In the genomic region with DNA sequence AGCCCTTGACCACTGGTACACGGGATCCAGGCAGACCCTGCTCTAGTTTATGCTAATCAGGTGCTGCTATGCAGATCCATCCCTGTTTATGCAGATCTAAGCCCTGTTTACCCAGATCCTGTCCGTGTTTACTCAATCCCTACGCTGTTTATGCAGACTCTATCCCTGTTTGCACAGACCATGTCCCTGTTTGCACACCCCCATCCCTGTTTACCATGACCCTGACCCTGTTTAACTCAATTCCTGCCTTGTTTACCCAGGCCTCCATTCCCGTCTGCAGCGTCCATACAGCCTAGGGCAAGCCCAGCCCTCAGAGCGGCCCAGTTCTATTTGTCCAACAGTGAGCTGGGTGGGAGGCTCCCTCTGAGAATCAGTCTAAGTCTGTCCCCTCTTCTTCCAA, we compare ENCODE assay signal across 16 mouse cellular contexts. TPM values are rescaled to one million over a fixed set of nuclear protein-coding genes. Genes with fewer than 3 reads are reported as not detected.
A peak's percentile ranks its signal among the peaks of the same experiment; 100 is the strongest.
DNase-seq lines count a peak whose midpoint lies in the region; ATAC-seq and TF ChIP-seq lines count a peak whose summit lies in the region.
"Had no signal": no experiment of that assay in that cellular context is flagged by ENCODE, and none has a peak within 500 bp of the region (broad histone marks: within the 10 kb centered on the region; RNA-seq: fewer than 3 reads in every experiment).

No protein-coding gene starts in this region.

- no peak for DNase-seq in forebrain, embryonic 10.5 days (ENCODE audit: extremely low spot score, low spot score)
- peak; percentile 45 for DNase-seq in midbrain, embryonic 10.5 days (ENCODE audit: low spot score)
- no peak for DNase-seq in midbrain, postnatal 0 days (ENCODE audit: low spot score)
- DNase-seq in lung, postnatal 36 days: peak; percentile 22
- DNase-seq in stomach, postnatal 0 days (ENCODE audit: low spot score): no peak
- no peak for DNase-seq in thymus, postnatal 36 days
- DNase-seq: adrenal gland, postnatal 25 days; heart, postnatal 14 days; kidney, adult 9 months; retina, postnatal 1 day; thymus, postnatal 14 days had no signal

- no peak for ATAC-seq in forebrain, embryonic 13.5 days
- no peak for ATAC-seq in midbrain, postnatal 0 days (ENCODE audit: low FRiP score)
- ATAC-seq in stomach, postnatal 0 days (ENCODE audit: low FRiP score, low TSS enrichment): peak; percentile 47; the same call in 1 of the 2 replicates
- no peak for ATAC-seq in activated CD4-positive, CD25-positive, alpha-beta regulatory T cell, adult 4 months

- no peaks in the 10 kb centered on the region for H3K9me3 ChIP-seq in forebrain, embryonic 10.5 days
- no peaks in the 10 kb centered on the region for H3K9me3 ChIP-seq in forebrain, embryonic 13.5 days (replicated peaks)
- no peaks in the 10 kb centered on the region for H3K9me3 ChIP-seq in midbrain, embryonic 10.5 days (replicated peaks)
- H3K9me3 ChIP-seq in midbrain, postnatal 0 days (ENCODE audit: low read length): no peaks in the 10 kb centered on the region
- H3K9me3 ChIP-seq in stomach, postnatal 0 days (ENCODE audit: control insufficient read depth, low read length): no peaks in the 10 kb centered on the region
- H3K9me3 ChIP-seq: G1E had no signal

- H3K4me3 ChIP-seq in forebrain, embryonic 10.5 days: no peak overlapping the region
- no peak overlapping the region for H3K4me3 ChIP-seq in forebrain, embryonic 13.5 days
- H3K4me3 ChIP-seq in midbrain, embryonic 10.5 days: peak overlapping the region; percentile 16; the same call in 1 of the 2 replicates
- H3K4me3 ChIP-seq in midbrain, postnatal 0 days (ENCODE audit: low read depth, low read length): no peak overlapping the region
- no peak overlapping the region for H3K4me3 ChIP-seq in stomach, postnatal 0 days (ENCODE audit: low read depth, low read length)
- H3K4me3 ChIP-seq: layer of hippocampus, adult 2 months had no signal

- peaks cover 85% of the 10 kb centered on the region for H3K4me1 ChIP-seq in forebrain, embryonic 10.5 days
- peaks cover 51% of the 10 kb centered on the region for H3K4me1 ChIP-seq in forebrain, embryonic 13.5 days
- H3K4me1 ChIP-seq in midbrain, embryonic 10.5 days: peaks cover 90% of the 10 kb centered on the region
- peaks cover 17% of the 10 kb centered on the region; the same call in 1 of the 2 replicates for H3K4me1 ChIP-seq in midbrain, postnatal 0 days (ENCODE audit: insufficient read depth, low read length)
- peaks cover 8% of the 10 kb centered on the region; the same call in 1 of the 2 replicates for H3K4me1 ChIP-seq in stomach, postnatal 0 days (replicated peaks; ENCODE audit: control insufficient read depth, insufficient read depth)

- H3K4me2 ChIP-seq in forebrain, embryonic 13.5 days: no peak overlapping the region
- H3K4me2 ChIP-seq in midbrain, postnatal 0 days (ENCODE audit: low read depth, low read length, poor library complexity, severe bottlenecking): no peak overlapping the region
- H3K4me2 ChIP-seq in stomach, postnatal 0 days (replicated peaks; ENCODE audit: low read depth): no peak overlapping the region

- H3K27me3 ChIP-seq in forebrain, embryonic 10.5 days (ENCODE audit: poor library complexity, severe bottlenecking): peaks cover 94% of the 10 kb centered on the region
- peaks cover 21% of the 10 kb centered on the region for H3K27me3 ChIP-seq in forebrain, embryonic 13.5 days
- peaks cover 90% of the 10 kb centered on the region for H3K27me3 ChIP-seq in midbrain, embryonic 10.5 days (ENCODE audit: low read depth, poor library complexity, severe bottlenecking)
- no peaks in the 10 kb centered on the region for H3K27me3 ChIP-seq in midbrain, postnatal 0 days (ENCODE audit: insufficient read depth, low read length)
- H3K27me3 ChIP-seq in stomach, postnatal 0 days (ENCODE audit: control insufficient read depth, insufficient read depth, low read length): no peaks in the 10 kb centered on the region

- H3K36me3 ChIP-seq in forebrain, embryonic 10.5 days (replicated peaks): no peaks in the 10 kb centered on the region
- H3K36me3 ChIP-seq in forebrain, embryonic 13.5 days (ENCODE audit: poor library complexity, severe bottlenecking): no peaks in the 10 kb centered on the region
- H3K36me3 ChIP-seq in midbrain, embryonic 10.5 days: no peaks in the 10 kb centered on the region
- H3K36me3 ChIP-seq in midbrain, postnatal 0 days (ENCODE audit: insufficient read depth, low read length): no peaks in the 10 kb centered on the region
- no peaks in the 10 kb centered on the region for H3K36me3 ChIP-seq in stomach, postnatal 0 days (ENCODE audit: control insufficient read depth, insufficient read depth, low read length)
- H3K36me3 ChIP-seq: G1E had no signal

- TF ChIP-seq EP300 in stomach, postnatal 0 days (optimal IDR thresholded peaks at IDR 0.05): no peak

- H3K27ac ChIP-seq in forebrain, embryonic 10.5 days: peak overlapping the region; percentile 72
- H3K27ac ChIP-seq in forebrain, embryonic 13.5 days: no peak overlapping the region
- H3K27ac ChIP-seq in midbrain, embryonic 10.5 days (replicated peaks): peak overlapping the region; percentile 80
- H3K27ac ChIP-seq in midbrain, postnatal 0 days (ENCODE audit: low read depth, low read length): no peak overlapping the region
- 0 out of 2 replicates have a peak overlapping the region, but pooled peaks have one; percentile 35 for H3K27ac ChIP-seq in stomach, postnatal 0 days (replicated peaks)

- WGBS in forebrain, embryonic 10.5 days: 21% methylated on average over 6 of the region's 6 CpGs
- WGBS in forebrain, embryonic 13.5 days: 31% methylated on average over 6 of the region's 6 CpGs
- 20% methylated on average over 6 of the region's 6 CpGs for WGBS in midbrain, embryonic 10.5 days
- 40% methylated on average over 6 of the region's 6 CpGs for WGBS in midbrain, postnatal 0 days
- WGBS in stomach, postnatal 0 days: 43% methylated on average over 6 of the region's 6 CpGs

- no peak for TF ChIP-seq CTCF in midbrain, postnatal 0 days (IDR thresholded peaks at IDR 0.05)
- TF ChIP-seq CTCF in stomach, postnatal 0 days (IDR thresholded peaks at IDR 0.05; ENCODE audit: low read depth): no peak

- no peak overlapping the region for H3K9ac ChIP-seq in forebrain, embryonic 13.5 days
- no peak overlapping the region for H3K9ac ChIP-seq in midbrain, postnatal 0 days (replicated peaks; ENCODE audit: low read length, poor library complexity, severe bottlenecking)
- H3K9ac ChIP-seq in stomach, postnatal 0 days (ENCODE audit: low read length): no peak overlapping the region

RNA-seq across cellular contexts. Expression of a gene that starts 9.9 kb away (rescaled TPM):
- 19.7 and 21.3 TPM in 2 replicates for polyA plus RNA-seq in forebrain, embryonic 10.5 days (2016; fragmentation: Nextera tagmentation; extraction: Ambion mirVana)
- polyA plus RNA-seq in forebrain, embryonic 13.5 days (2015; fragmentation: Nextera tagmentation; extraction: Ambion mirVana): 47.8 and 50.6 TPM in 2 replicates
- 23.2 and 31.4 TPM in 2 replicates for polyA plus RNA-seq in midbrain, embryonic 10.5 days (2016; fragmentation: Nextera tagmentation; extraction: Ambion mirVana)
- total RNA-seq in midbrain, postnatal 0 days (2014; rRNA removed): 167 and 217 TPM in 2 replicates
- polyA plus RNA-seq in midbrain, postnatal 0 days (2015; fragmentation: Nextera tagmentation; extraction: Ambion mirVana): 146 and 157 TPM in 2 replicates
- polyA plus RNA-seq in stomach, postnatal 0 days (2015; fragmentation: Nextera tagmentation; extraction: Ambion mirVana): 50.5 and 55.4 TPM in 2 replicates
- not detected for polyA plus RNA-seq in activated CD4-positive, CD25-positive, alpha-beta regulatory T cell, adult 4 months (2017; shearing (Covaris generic))
- total RNA-seq: megakaryocyte progenitor cell, adult 5-6 weeks had no signal
- polyA plus RNA-seq: G1E had no signal

Comparison
In these comparisons a context has a peak if more than half of its experiments do, and no peak if none do; other contexts are left out.
1. DNase-seq: peak in midbrain, embryonic 10.5 days (single experiment) and lung, postnatal 36 days (single experiment); none in forebrain, embryonic 10.5 days (single experiment), midbrain, postnatal 0 days (single experiment), stomach, postnatal 0 days (single experiment) and thymus, postnatal 36 days (0 of 2).
2. H3K27ac ChIP-seq: peak in forebrain, embryonic 10.5 days (single experiment), midbrain, embryonic 10.5 days (single experiment) and stomach, postnatal 0 days (single experiment); none in forebrain, embryonic 13.5 days (single experiment) and midbrain, postnatal 0 days (single experiment).
3. RNA of a gene that starts 9.9 kb away (polyA plus RNA-seq): 146 to 157 TPM in midbrain, postnatal 0 days, 47.8 to 50.6 TPM in forebrain, embryonic 13.5 days, 50.5 to 55.4 TPM in stomach, postnatal 0 days, 23.2 to 31.4 TPM in midbrain, embryonic 10.5 days and 19.7 to 21.3 TPM in forebrain, embryonic 10.5 days; not detected in activated CD4-positive, CD25-positive, alpha-beta regulatory T cell, adult 4 months; every median in the first group is over 10 times any median in the second.